Mouse (Mus musculus) hindbrain, embryonic 13.5 days (tissue): ENCODE measurements around the gene Chst2. TPM values are rescaled to one million over a fixed set of nuclear protein-coding genes. Genes with fewer than 3 reads are reported as not detected.

Experiments
- ATAC-seq: fragments of 200-750 bp; cut with Nextera tagmentation; 2 replicates; pipeline ENCODE4 v1.8.0; 2017; ENCODE audit warnings: moderate TSS enrichment; ENCODE audit not compliant: low FRiP score
- H3K27ac ChIP-seq: fragments of 300-500 bp; sonication (generic); 2 replicates; pipeline ENCODE4 v1.5.1; 2015; ENCODE audit warnings: inconsistent platforms, mild to moderate bottlenecking, moderate library complexity
- H3K27me3 ChIP-seq: fragments of 300-500 bp; sonication (generic); 2 replicates; pipeline ENCODE4 v1.6.1; 2015; ENCODE audit warnings: mild to moderate bottlenecking, inconsistent platforms
- H3K36me3 ChIP-seq: fragments of 300-500 bp; sonication (generic); 2 replicates; pipeline ENCODE4 v1.6.1; 2015; ENCODE audit warnings: mild to moderate bottlenecking, inconsistent platforms
- H3K4me1 ChIP-seq: fragments of 300-500 bp; sonication (generic); replicated peaks from 2 replicates; pipeline ENCODE4 v1.6.1; 2015; ENCODE audit warnings: inconsistent platforms
- H3K4me2 ChIP-seq: fragments of 300-500 bp; sonication (generic); 2 replicates; pipeline ENCODE4 v1.6.1; 2015; ENCODE audit warnings: inconsistent platforms, mild to moderate bottlenecking, moderate library complexity
- H3K4me3 ChIP-seq: fragments of 300-500 bp; sonication (generic); 2 replicates; pipeline ENCODE4 v1.5.1; 2015; ENCODE audit warnings: mild to moderate bottlenecking, inconsistent platforms
- H3K9ac ChIP-seq: fragments of 300-500 bp; sonication (generic); 2 replicates; pipeline ENCODE4 v1.6.1; 2015; ENCODE audit warnings: mild to moderate bottlenecking, inconsistent platforms
- H3K9me3 ChIP-seq: fragments of 300-500 bp; sonication (generic); 2 replicates; pipeline ENCODE4 v1.6.1; 2016; ENCODE audit warnings: inconsistent platforms
- WGBS: fragments of 180-500 bp; shearing (Covaris S2); methylation state at CpG from one replicate; pipeline ENCODE4 v1.1.7; 2015; 5-methylcytosine and 5-hydroxymethylcytosine counted together
- polyA plus RNA-seq: library from polyadenylated mRNA; unstranded; fragments of >200 nt; fragmentation: Nextera tagmentation; extraction: Ambion mirVana; gene quantifications from 2 replicates; pipeline ENCODE4 v1.2.1, GENCODE M21; 2015

Chst2 gene
- polyA plus RNA-seq, 1 experiment from 2014 or later, result 9.7 TPM

GRCm38 (mm10) chr9:95405946-95406570, 464 bp downstream of the Chst2 start:
- Histone ChIP-seq H3K27ac (peak overlapping the region; percentile 84), H3K27me3 (peaks cover 20% of the 10 kb centered on the region), H3K9ac (peak overlapping the region; percentile 84), H3K4me2 (peak overlapping the region; percentile 99), H3K4me1 (peaks cover 26% of the 10 kb centered on the region), H3K4me3 (peak overlapping the region; percentile 69), H3K9me3 (no peaks in the 10 kb centered on the region), H3K36me3 (peaks cover 4% of the 10 kb centered on the region; the same call in 1 of the 2 replicates)
- WGBS, result under 1% methylated on average over 65 of the region's 72 CpGs
- ATAC-seq, result peak; percentile 28

GRCm38 (mm10) chr9:95405511-95405945, 994 bp downstream of the Chst2 start:
- WGBS, result under 1% methylated on average over 30 of the region's 30 CpGs
- Histone ChIP-seq H3K36me3 (peaks cover 4% of the 10 kb centered on the region; the same call in 1 of the 2 replicates), H3K9ac (peak overlapping the region; percentile 84), H3K27ac (peak overlapping the region; percentile 84), H3K9me3 (no peaks in the 10 kb centered on the region), H3K4me2 (peak overlapping the region; percentile 99), H3K27me3 (peaks cover 20% of the 10 kb centered on the region), H3K4me1 (peaks cover 26% of the 10 kb centered on the region), H3K4me3 (peak overlapping the region; percentile 69)
- peak; percentile 38 for ATAC-seq

- Histone ChIP-seq H3K27ac (no peak overlapping the region), H3K27me3 (peaks cover 20% of the 10 kb centered on the region), H3K9ac (0 out of 2 replicates have a peak overlapping the region, but pooled peaks have one; percentile 84), H3K4me1 (peaks cover 26% of the 10 kb centered on the region), H3K4me3 (peak overlapping the region; percentile 69), H3K9me3 (no peaks in the 10 kb centered on the region), H3K4me2 (peak overlapping the region; percentile 99), H3K36me3 (peaks cover 4% of the 10 kb centered on the region; the same call in 1 of the 2 replicates)
- no peak for ATAC-seq
- WGBS, result 73% methylated on average over 38 of the region's 38 CpGs
These were observed 1.6 kb downstream of the Chst2 start for GRCm38 (mm10) chr9:95404811-95405465.

- no peak overlapping the region for H3K9ac ChIP-seq
- 64% methylated on average over 5 of the region's 5 CpGs for WGBS
These were observed 4.8 kb downstream of the Chst2 start for GRCm38 (mm10) chr9:95401686-95402085.

GRCm38 (mm10) chr9:95392011-95392410, 14.5 kb downstream of the Chst2 start:
- no peak for ATAC-seq
- no peak overlapping the region for H3K4me3 ChIP-seq
- H3K27me3 ChIP-seq, result no peaks in the 10 kb centered on the region
- WGBS, result 58% methylated on average over 1 of the region's 1 CpGs
- no peaks in the 10 kb centered on the region for H3K4me1 ChIP-seq
- no peaks in the 10 kb centered on the region for H3K9me3 ChIP-seq
- H3K27ac ChIP-seq, result no peak overlapping the region
- H3K9ac ChIP-seq, result no peak overlapping the region
- H3K4me2 ChIP-seq, result no peak overlapping the region
- no peaks in the 10 kb centered on the region for H3K36me3 ChIP-seq

More at GRCm38 (mm10) chr9:95401686-95402085, 4.8 kb downstream of the Chst2 start:
- no peak overlapping the region for H3K4me3 ChIP-seq
- no peaks in the 10 kb centered on the region for H3K9me3 ChIP-seq
- peaks cover 4% of the 10 kb centered on the region; the same call in 1 of the 2 replicates for H3K36me3 ChIP-seq
- no peak for ATAC-seq
- H3K27ac ChIP-seq, result no peak overlapping the region
- no peak overlapping the region for H3K4me2 ChIP-seq
- H3K27me3 ChIP-seq, result peaks cover 13% of the 10 kb centered on the region
- peaks cover 19% of the 10 kb centered on the region for H3K4me1 ChIP-seq

- Histone ChIP-seq H3K4me3 (no peak overlapping the region), H3K9me3 (no peaks in the 10 kb centered on the region), H3K4me2 (no peak overlapping the region), H3K27ac (no peak overlapping the region), H3K36me3 (no peaks in the 10 kb centered on the region), H3K4me1 (no peaks in the 10 kb centered on the region), H3K27me3 (no peaks in the 10 kb centered on the region), H3K9ac (no peak overlapping the region)
- ATAC-seq, result no peak
- 94% methylated on average over 3 of the region's 3 CpGs for WGBS
These were observed 16.6 kb downstream of the Chst2 start for GRCm38 (mm10) chr9:95389956-95390355.

- WGBS, result 88% methylated on average over 8 of the region's 8 CpGs
- Histone ChIP-seq H3K27me3 (no peaks in the 10 kb centered on the region), H3K36me3 (no peaks in the 10 kb centered on the region), H3K27ac (no peak overlapping the region), H3K4me2 (no peak overlapping the region), H3K4me1 (no peaks in the 10 kb centered on the region), H3K4me3 (no peak overlapping the region), H3K9ac (no peak overlapping the region), H3K9me3 (no peaks in the 10 kb centered on the region)
- ATAC-seq, result no peak
These were observed 18.6 kb downstream of the Chst2 start for GRCm38 (mm10) chr9:95387881-95388380.

- no peak for ATAC-seq
- H3K4me1 ChIP-seq, result no peaks in the 10 kb centered on the region
- 68% methylated on average over 1 of the region's 1 CpGs for WGBS
- H3K36me3 ChIP-seq, result no peaks in the 10 kb centered on the region
- H3K9me3 ChIP-seq, result no peaks in the 10 kb centered on the region
- H3K27me3 ChIP-seq, result no peaks in the 10 kb centered on the region
- no peak overlapping the region for H3K27ac ChIP-seq
- H3K4me2 ChIP-seq, result no peak overlapping the region
- no peak overlapping the region for H3K9ac ChIP-seq
- no peak overlapping the region for H3K4me3 ChIP-seq
These were observed 30.6 kb downstream of the Chst2 start for GRCm38 (mm10) chr9:95375966-95376365.

GRCm38 (mm10) chr9:95375336-95375735, 31.2 kb downstream of the Chst2 start:
- Histone ChIP-seq H3K27me3 (no peaks in the 10 kb centered on the region), H3K4me3 (no peak overlapping the region), H3K36me3 (no peaks in the 10 kb centered on the region), H3K27ac (no peak overlapping the region), H3K4me2 (no peak overlapping the region), H3K9ac (no peak overlapping the region), H3K9me3 (no peaks in the 10 kb centered on the region), H3K4me1 (no peaks in the 10 kb centered on the region)
- WGBS, result 88% methylated on average over 8 of the region's 8 CpGs
- no peak for ATAC-seq

GRCm38 (mm10) chr9:95373741-95374140, 32.8 kb downstream of the Chst2 start:
- 93% methylated on average over 1 of the region's 1 CpGs for WGBS
- ATAC-seq, result no peak
- H3K4me1 ChIP-seq, result no peaks in the 10 kb centered on the region
- no peaks in the 10 kb centered on the region for H3K27me3 ChIP-seq
- H3K4me3 ChIP-seq, result no peak overlapping the region
- H3K9me3 ChIP-seq, result peaks cover 4% of the 10 kb centered on the region; the same call in 1 of the 2 replicates
- no peaks in the 10 kb centered on the region for H3K36me3 ChIP-seq
- H3K27ac ChIP-seq, result no peak overlapping the region
- H3K9ac ChIP-seq, result no peak overlapping the region
- no peak overlapping the region for H3K4me2 ChIP-seq

GRCm38 (mm10) chr9:95365882-95366281, 40.6 kb downstream of the Chst2 start:
- H3K4me2 ChIP-seq, result no peak overlapping the region
- ATAC-seq, result no peak
- no peak overlapping the region for H3K27ac ChIP-seq
- H3K9ac ChIP-seq, result no peak overlapping the region
- H3K9me3 ChIP-seq, result peaks cover 4% of the 10 kb centered on the region; the same call in 1 of the 2 replicates
- H3K4me3 ChIP-seq, result no peak overlapping the region
- H3K27me3 ChIP-seq, result no peaks in the 10 kb centered on the region
- no peaks in the 10 kb centered on the region for H3K36me3 ChIP-seq
- 92% methylated on average over 3 of the region's 3 CpGs for WGBS
- H3K4me1 ChIP-seq, result no peaks in the 10 kb centered on the region

GRCm38 (mm10) chr9:95353829-95354391, 52.6 kb downstream of the Chst2 start:
- H3K36me3 ChIP-seq, result no peaks in the 10 kb centered on the region
- no peak overlapping the region for H3K4me3 ChIP-seq
- H3K9ac ChIP-seq, result no peak overlapping the region
- H3K27ac ChIP-seq, result no peak overlapping the region
- H3K27me3 ChIP-seq, result no peaks in the 10 kb centered on the region
- no peak for ATAC-seq
- no peak overlapping the region for H3K4me2 ChIP-seq
- no peaks in the 10 kb centered on the region for H3K4me1 ChIP-seq
- H3K9me3 ChIP-seq, result no peaks in the 10 kb centered on the region
- WGBS, result 95% methylated on average over 5 of the region's 5 CpGs
